Mouse (Mus musculus): ENCODE results near the gene B130006D01Rik.

Gene B130006D01Rik

DNA sequence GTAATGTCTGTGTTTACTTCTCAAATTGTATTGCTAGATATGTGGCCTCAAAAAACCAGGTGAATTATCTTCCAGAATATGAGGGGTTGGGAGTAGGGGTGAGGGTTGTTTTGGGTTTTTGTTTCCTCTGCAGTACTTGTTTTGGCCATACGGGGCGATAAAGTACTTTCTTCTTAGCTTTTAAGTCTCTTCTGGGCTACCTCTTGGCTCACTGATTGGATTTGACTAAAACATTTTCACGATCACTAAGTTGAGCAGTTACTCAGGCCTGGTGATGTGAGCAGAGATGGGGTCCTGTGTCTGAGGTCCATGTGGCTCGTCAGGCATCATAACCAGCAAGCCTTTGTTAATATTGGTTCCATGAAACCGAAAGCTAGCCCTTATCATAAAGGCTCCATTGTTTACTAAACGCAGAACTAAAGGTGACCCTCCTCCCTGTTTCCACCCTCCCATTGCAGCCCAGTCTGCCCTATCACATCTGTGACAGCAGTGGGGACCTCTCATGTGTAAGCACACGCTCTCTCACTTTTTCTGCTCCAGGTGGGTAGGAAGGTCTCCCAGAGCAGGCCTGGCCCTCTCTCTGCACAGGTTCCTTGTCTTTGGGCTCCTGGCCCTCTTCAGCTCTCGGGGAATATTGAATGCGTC is 47.5 kb downstream of the B130006D01Rik start:
- peak in 1 of 2 experiments; percentile 18 for DNase-seq (ENCODE audit: low spot score in 2 of 2)

DNA sequence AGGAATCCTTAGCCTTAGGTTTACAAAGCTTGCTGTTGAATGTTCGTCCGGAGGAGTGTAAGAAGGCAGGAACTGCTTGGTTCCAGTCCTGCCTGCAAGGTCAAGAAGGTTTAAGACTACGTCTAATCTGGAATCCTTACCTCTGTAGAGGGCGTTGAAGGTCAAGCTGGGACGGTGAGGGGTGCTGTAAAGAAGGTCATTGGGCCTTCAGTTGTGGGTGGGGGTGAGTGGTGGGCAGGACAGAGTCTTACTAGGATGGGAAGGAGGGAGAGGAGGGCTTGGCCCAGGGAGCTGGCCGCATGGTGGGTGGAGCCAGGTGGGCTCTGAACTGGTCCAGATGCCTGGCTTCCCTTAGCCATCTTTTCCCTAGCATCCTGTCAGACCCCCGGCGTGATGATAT is 48.3 kb downstream of the B130006D01Rik start:
- no peak for DNase-seq (ENCODE audit: low spot score in 2 of 2)

DNA sequence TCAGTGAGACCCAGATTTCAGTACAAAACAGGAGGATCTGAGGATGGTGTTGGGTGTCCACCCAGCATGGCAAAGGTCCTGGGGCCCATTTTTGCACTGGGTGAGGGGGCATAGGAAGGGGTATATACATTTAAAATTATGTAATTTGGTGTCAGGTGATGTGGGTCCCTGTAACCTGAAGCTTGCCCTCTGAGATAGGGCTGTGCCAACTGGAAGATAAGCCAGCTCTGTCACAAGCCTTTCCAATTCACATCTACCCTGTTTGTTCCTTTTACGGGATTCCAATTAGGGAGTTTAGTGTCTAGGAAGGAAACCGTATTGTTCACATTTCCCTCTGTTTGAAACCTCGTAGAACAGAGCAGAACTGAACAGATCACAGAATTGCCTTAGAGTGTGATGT is 49.9 kb downstream of the B130006D01Rik start:
- peak; percentile 34 to 50 for DNase-seq (ENCODE audit: low spot score in 2 of 2)

All from heart, adult 9 months (tissue).